Mouse (Mus musculus): ENCODE results near the gene Kif5c.

GRCm38 (mm10) chr2:49717437-49718116 is 98.5 kb downstream of the Kif5c start:
- TF ChIP-seq POLR2A (IDR thresholded peaks at IDR 0.05; ENCODE audit: low read depth, low read length): no peak
- TF ChIP-seq CTCF (IDR thresholded peaks at IDR 0.05; ENCODE audit: extremely low read depth, insufficient read length, insufficient replicate concordance, low read depth, low read length): no peak
